Mouse (Mus musculus) liver, embryonic 14.5 days (tissue): ENCODE data around the gene Hgd.

Experiments
- CTCF ChIP-seq: IDR thresholded peaks from 2 replicates; pipeline ENCODE4 v1.5.1; 2016; ENCODE audit warnings: antibody characterized with exemption, low read depth, control low read depth
- EP300 ChIP-seq: IDR thresholded peaks from 2 replicates; pipeline ENCODE4 v1.6.1; 2016; ENCODE audit warnings: antibody characterized with exemption, low read depth

DNA sequence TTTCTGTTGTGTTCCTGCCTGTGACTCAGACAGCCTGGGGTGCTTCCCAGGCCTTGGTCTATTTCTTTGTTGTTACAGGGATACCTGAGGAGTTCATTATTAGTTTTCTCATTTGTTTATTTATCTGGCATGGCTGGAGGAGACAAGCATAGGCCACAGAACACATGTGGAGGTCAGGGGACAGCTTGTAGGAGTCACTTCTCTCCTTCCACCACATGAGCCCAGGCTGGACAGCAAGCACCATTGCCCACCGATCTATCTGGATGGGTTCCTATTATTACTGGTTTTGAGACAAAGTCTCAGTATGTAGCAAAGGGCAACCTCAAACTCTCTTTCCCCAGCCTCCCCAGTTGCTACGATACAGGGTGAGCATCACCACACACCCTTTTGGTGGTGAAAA lies 100.3 kb downstream of the Hgd start:
- TF ChIP-seq CTCF, result no peak
- TF ChIP-seq EP300, result no peak
